25 mouse cellular contexts compared by ENCODE assay signal in genomic region chr12:91269634-91270033, GRCm38 (mm10).
DNase-seq lines count a peak whose midpoint lies in the region; ATAC-seq and TF ChIP-seq lines count a peak whose summit lies in the region.
"Had no signal": no experiment of that assay in that cellular context is flagged by ENCODE, and none has a peak within 500 bp of the region (broad histone marks: within the 10 kb centered on the region; RNA-seq: fewer than 3 reads in every experiment).

No protein-coding gene starts in this region.

- H3K4me3 ChIP-seq in MEL (ENCODE audit: control insufficient read depth in 1 of 2, insufficient read depth in 1 of 2, low read depth in 2 of 2, low read length in 2 of 2): no peak overlapping the region
- H3K4me3 ChIP-seq: forebrain, embryonic 10.5 days; forebrain, embryonic 13.5 days; heart, adult 2 months; heart, embryonic 10.5 days; heart, embryonic 13.5 days; intestine, embryonic 15.5 days had no signal

- no peak for TF ChIP-seq EP300 in MEL (IDR thresholded peaks at IDR 0.05; ENCODE audit: low read depth in 1 of 2, low read length in 2 of 2)

- no peak overlapping the region for H3K9ac ChIP-seq in MEL (ENCODE audit: control insufficient read depth, low read depth, low read length, poor library complexity, severe bottlenecking)
- H3K9ac ChIP-seq: forebrain, embryonic 13.5 days; heart, embryonic 13.5 days; hindbrain, embryonic 14.5 days; intestine, embryonic 15.5 days had no signal

- ATAC-seq in inflammation-experienced regulatory T-cells, adult 6 months: peak; percentile 51
- ATAC-seq: forebrain, embryonic 13.5 days; forebrain, embryonic 16.5 days; hindbrain, postnatal 0 days; intestine, embryonic 15.5 days had no signal

- no peaks in the 10 kb centered on the region; a peak in 1 of 4 replicates for H3K4me1 ChIP-seq in MEL (ENCODE audit: control insufficient read depth in 1 of 2, insufficient read depth in 2 of 2, low read length in 2 of 2)
- H3K4me1 ChIP-seq: heart, embryonic 10.5 days; intestine, embryonic 15.5 days had no signal

- H3K9me3 ChIP-seq in MEL (replicated peaks; ENCODE audit: insufficient read depth, low read length): no peaks in the 10 kb centered on the region
- H3K9me3 ChIP-seq: forebrain, embryonic 10.5 days; forebrain, embryonic 13.5 days; heart, embryonic 10.5 days; heart, embryonic 13.5 days; intestine, embryonic 15.5 days had no signal

- H3K79me2 ChIP-seq in MEL (ENCODE audit: control insufficient read depth, insufficient read depth, low read length, poor library complexity): no peaks in the 10 kb centered on the region

- peaks cover 0 to 2% of the 10 kb centered on the region in 2 experiments; a peak in 1 of 4 replicates for H3K36me3 ChIP-seq in MEL (ENCODE audit: control insufficient read depth in 1 of 2, insufficient read depth in 2 of 2, low read length in 2 of 2)
- H3K36me3 ChIP-seq: heart, embryonic 10.5 days; heart, embryonic 13.5 days; intestine, embryonic 15.5 days had no signal

- peak; percentile 13 for TF ChIP-seq RAD21 in MEL (IDR thresholded peaks at IDR 0.05; ENCODE audit: low read depth, low read length)

- H3K27ac ChIP-seq in MEL (ENCODE audit: control insufficient read depth, low read depth, low read length): no peak overlapping the region
- H3K27ac ChIP-seq: forebrain, embryonic 10.5 days; forebrain, embryonic 13.5 days; heart, adult 2 months; heart, embryonic 10.5 days; heart, embryonic 13.5 days; hindbrain, embryonic 14.5 days; hindbrain, postnatal 0 days; intestine, embryonic 15.5 days had no signal

- peak; percentile 3 for DNase-seq in 3T3-L1 (ENCODE audit: low read depth, low spot score)
- DNase-seq in CD4-positive, CD25-positive, alpha-beta regulatory T cell, adult 2 months (ENCODE audit: low read depth, low spot score): peak; percentile 29
- peak; percentile 11 for DNase-seq in MEL (ENCODE audit: low read depth, low spot score)
- no peak for DNase-seq in testis, postnatal 14 days (ENCODE audit: low spot score)
- DNase-seq in kidney, adult 9 months: no peak
- no peak for DNase-seq in layer of hippocampus, postnatal 10 days (ENCODE audit: low spot score in 2 of 2)
- DNase-seq in lung, postnatal 36 days: no peak
- DNase-seq: cerebellum, adult 11 months; cerebellum, adult 9-10 months; cerebellum, postnatal 14 days; gastrocnemius, postnatal 10 days; gastrocnemius, postnatal 36 days; heart, adult 2 months; heart, postnatal 14 days; heart, postnatal 4 days; kidney, adult 11 months had no signal

- no peak for TF ChIP-seq POLR2A in MEL (IDR thresholded peaks at IDR 0.05; ENCODE audit: control insufficient read depth in 1 of 2, insufficient read depth in 1 of 2, low read depth in 1 of 2, low read length in 2 of 2, poor library complexity in 1 of 2)

- peak in 1 of 3 experiments; percentile 32; a peak in 2 of 6 replicates for TF ChIP-seq CTCF in MEL (IDR thresholded peaks at IDR 0.05 in 2 of 3, conservative IDR thresholded peaks at IDR 0.05 in 1 of 3; ENCODE audit: control insufficient read depth in 1 of 3, insufficient read depth in 1 of 3, low read depth in 2 of 3, low read length in 3 of 3, poor library complexity in 1 of 3, severe bottlenecking in 1 of 3)

- H3K27me3 ChIP-seq in MEL (ENCODE audit: control insufficient read depth in 1 of 2, insufficient read depth in 2 of 2, low read length in 2 of 2): no peaks in the 10 kb centered on the region
- H3K27me3 ChIP-seq: forebrain, embryonic 13.5 days; heart, embryonic 13.5 days; intestine, embryonic 15.5 days had no signal

TF ChIP-seq in MEL, 35 proteins besides CTCF, POLR2A, EP300 and RAD21:
- TF ChIP-seq SMC3 (IDR thresholded peaks at IDR 0.05; ENCODE audit: low read depth, low read length): peak; percentile 42
- TF ChIP-seq JUND (IDR thresholded peaks at IDR 0.05; ENCODE audit: low read depth, low read length): no peak

Comparison
In these comparisons a context has a peak if more than half of its experiments do, and no peak if none do; other contexts are left out.
1. DNase-seq: peak in 3T3-L1 (single experiment), CD4-positive, CD25-positive, alpha-beta regulatory T cell, adult 2 months (single experiment) and MEL (single experiment); none in testis, postnatal 14 days (single experiment), kidney, adult 9 months (single experiment), layer of hippocampus, postnatal 10 days (0 of 2) and lung, postnatal 36 days (single experiment).